Mouse (Mus musculus) layer of hippocampus, adult 8-10 months (tissue): Measurements from ENCODE around the gene Vsig10l. TPM values are rescaled to one million over a fixed set of nuclear protein-coding genes. Genes with fewer than 3 reads are reported as not detected.

Experiments
- DNase-seq, 2 experiments: peaks; one replicate each; pipeline ENCODE4 v3.0.0; 2022; ENCODE audit warnings: low spot score in 2 of 2
- total RNA-seq, 4 experiments: library from RNA; stranded (reverse); gene quantifications; 2 replicates each; pipeline ENCODE4 v1.2.4; 2022

Gene Vsig10l
- 1 to 10 TPM; 2.3 to 4.5 (median 3.9) TPM for total RNA-seq

GRCm38 (mm10) chr7:43462851-43463250, at the start of gene Vsig10l:
Vsig10l (plus strand) TSS chr7:43463151.
- no peak for DNase-seq

- no peak for DNase-seq
These were observed 45.7 kb upstream of the Vsig10l start for GRCm38 (mm10) chr7:43417298-43417697.

- DNase-seq, result peak; percentile 58 to 89
These were observed 39.8 kb upstream of the Vsig10l start for GRCm38 (mm10) chr7:43422995-43423617.

GRCm38 (mm10) chr7:43423991-43424625, 38.8 kb upstream of the Vsig10l start:
- DNase-seq, result no peak

- no peak for DNase-seq
These were observed 35.5 kb upstream of the Vsig10l start, which contains the start of gene Lim2 for GRCm38 (mm10) chr7:43427406-43427805. Lim2 (plus strand) TSS chr7:43427670.

- DNase-seq, result no peak
These were observed 33.5 kb upstream of the Vsig10l start for GRCm38 (mm10) chr7:43429500-43429899.

GRCm38 (mm10) chr7:43432891-43433290, 30.1 kb upstream of the Vsig10l start:
- DNase-seq, result no peak

GRCm38 (mm10) chr7:43434676-43435075, 28.3 kb upstream of the Vsig10l start:
- no peak for DNase-seq

GRCm38 (mm10) chr7:43436341-43437255, 26.4 kb upstream of the Vsig10l start, which contains the start of gene Nkg7:
Nkg7 (plus strand) TSS chr7:43437073.
- no peak for DNase-seq

- DNase-seq, result no peak
These were observed 24.3 kb upstream of the Vsig10l start for GRCm38 (mm10) chr7:43438611-43439010.

- DNase-seq, result no peak
These were observed 22.5 kb upstream of the Vsig10l start, which contains the start of gene Cldnd2 for GRCm38 (mm10) chr7:43440482-43440881. Cldnd2 (plus strand) TSS chr7:43440782.

- DNase-seq, result no peak
These were observed 21.9 kb upstream of the Vsig10l start for GRCm38 (mm10) chr7:43441071-43441470.

GRCm38 (mm10) chr7:43442684-43443083, 20.3 kb upstream of the Vsig10l start:
- DNase-seq, result no peak

GRCm38 (mm10) chr7:43443126-43443916, 19.6 kb upstream of the Vsig10l start:
- DNase-seq, result peak; percentile 64 to 72

- DNase-seq, result peak; percentile 94 to 95
These were observed 19.0 kb upstream of the Vsig10l start, which contains the start of the genes Etfb and Gm45233 for GRCm38 (mm10) chr7:43443917-43444293. Etfb (plus strand) TSS chr7:43444083. Gm45233 (plus strand) TSS chr7:43444128.

- DNase-seq, result no peak
These were observed 15.2 kb upstream of the Vsig10l start for GRCm38 (mm10) chr7:43447801-43448200.

GRCm38 (mm10) chr7:43448246-43448645, 14.7 kb upstream of the Vsig10l start:
- DNase-seq, result no peak

GRCm38 (mm10) chr7:43449811-43450210, 13.1 kb upstream of the Vsig10l start:
- DNase-seq, result no peak

- no peak for DNase-seq
These were observed 11.2 kb upstream of the Vsig10l start for GRCm38 (mm10) chr7:43451726-43452125.

GRCm38 (mm10) chr7:43452609-43453008, 10.3 kb upstream of the Vsig10l start:
- no peak for DNase-seq
